Mouse (Mus musculus): ENCODE results near the gene Eogt. TPM values are rescaled to one million over a fixed set of nuclear protein-coding genes. Genes with fewer than 3 reads are reported as not detected.
A peak's percentile ranks its signal among the peaks of the same experiment; 100 is the strongest.

The Eogt gene
- 20.8 and 22.0 TPM in 2 replicates for polyA plus RNA-seq (2016; fragmentation: Nextera tagmentation; extraction: Ambion mirVana)

- under 1% methylated on average over 51 of the region's 56 CpGs for WGBS
- Histone ChIP-seq H3K36me3 (peaks cover 9% of the 10 kb centered on the region), H3K4me3 (peak within 1 kb of the TSS; percentile 82), H3K4me1 (peaks cover 52% of the 10 kb centered on the region), H3K27me3 (ENCODE audit: low read depth, poor library complexity, severe bottlenecking) (no peaks in the 10 kb centered on the region), H3K9me3 (replicated peaks) (no peaks in the 10 kb centered on the region), H3K27ac (peak within 1 kb of the TSS; percentile 95)
- DNase-seq (ENCODE audit: low spot score), result peak; percentile 81
Observed at GRCm38 (mm10) chr6:97148383-97149251, at the start of gene Eogt. TSS of gene Eogt (minus strand) at chr6:97149182.

DNA sequence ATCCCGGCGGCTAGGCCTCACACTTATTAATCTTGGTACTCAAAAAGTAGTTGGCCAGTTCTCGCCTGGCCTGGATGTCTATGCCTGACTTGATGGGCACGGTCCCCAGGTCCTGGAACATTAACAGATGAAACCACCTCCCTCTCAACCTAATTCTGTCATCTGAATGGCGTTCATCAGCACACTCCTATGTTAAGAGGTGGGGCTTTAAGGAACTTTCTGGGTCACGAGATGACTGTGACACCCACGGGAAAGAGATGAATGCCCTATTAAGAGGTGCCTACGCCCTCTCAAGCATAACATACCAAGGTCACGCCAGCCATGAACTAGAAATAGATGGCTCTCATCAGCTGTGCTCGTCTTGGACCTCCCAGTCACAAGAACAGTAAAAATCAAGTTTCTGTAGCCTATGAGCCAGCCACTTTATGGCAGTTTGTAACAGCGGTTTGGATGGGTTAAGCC is 30.4 kb upstream of the Eogt start:
- H3K27me3 ChIP-seq (ENCODE audit: low read depth, poor library complexity, severe bottlenecking), result no peaks in the 10 kb centered on the region
- H3K36me3 ChIP-seq, result peaks cover 44% of the 10 kb centered on the region
- DNase-seq (ENCODE audit: low spot score), result no peak
- peaks cover 18% of the 10 kb centered on the region for H3K4me1 ChIP-seq
- H3K27ac ChIP-seq, result peak overlapping the region; percentile 94
- 17% methylated on average over 11 of the region's 11 CpGs for WGBS
- peak overlapping the region; percentile 78 for H3K4me3 ChIP-seq
- H3K9me3 ChIP-seq (replicated peaks), result no peaks in the 10 kb centered on the region

DNA sequence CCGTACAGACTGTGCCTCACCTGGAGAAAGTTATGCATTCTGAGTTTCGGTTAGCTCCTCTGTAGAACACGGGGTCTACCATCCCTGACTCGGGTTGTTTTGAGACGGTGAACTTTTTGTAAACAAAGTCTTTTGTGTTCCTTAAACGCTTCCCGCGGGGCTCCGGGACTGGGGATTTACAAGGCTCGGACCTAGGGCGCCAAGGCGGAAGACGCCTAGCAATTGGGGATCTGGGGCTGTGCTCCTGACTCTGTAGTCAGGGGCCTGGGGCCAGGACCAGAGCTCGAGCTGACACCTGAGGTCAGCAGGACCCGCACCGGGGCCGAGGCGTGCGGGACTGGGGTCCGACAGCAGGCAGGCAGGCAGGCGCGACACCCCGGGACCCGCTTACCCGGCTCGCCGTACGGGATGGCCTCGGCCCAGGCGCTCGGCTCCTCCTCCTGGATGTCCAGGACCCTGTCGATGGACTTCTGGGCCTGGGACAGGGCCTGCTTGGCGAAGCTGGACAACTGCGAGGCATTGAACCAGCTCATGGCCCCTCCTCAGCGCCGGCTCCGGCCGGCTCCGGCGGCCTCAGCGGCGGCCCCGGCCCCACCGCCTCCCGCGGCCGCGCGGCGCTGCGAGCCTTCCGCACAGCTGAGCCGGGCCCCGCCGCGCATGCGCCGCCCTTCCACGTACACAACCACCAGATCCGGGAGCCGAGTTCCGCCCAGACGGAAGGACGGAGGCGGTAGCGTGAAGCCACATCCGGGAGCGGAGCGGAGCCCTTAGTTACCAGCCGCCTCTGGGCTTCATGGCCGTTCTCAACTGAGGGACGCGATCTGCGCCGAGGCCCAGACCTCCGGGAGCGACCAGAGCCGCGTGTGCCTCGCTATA is 29.7 kb upstream of the Eogt start, which contains the start of gene Tmf1:
Gene Tmf1 (minus strand): TSS at position 632 of the 876 bp plus-strand sequence.
- Histone ChIP-seq H3K4me3 (peak within 1 kb of the TSS; percentile 78), H3K27me3 (ENCODE audit: low read depth, poor library complexity, severe bottlenecking) (no peaks in the 10 kb centered on the region), H3K4me1 (peaks cover 18% of the 10 kb centered on the region), H3K9me3 (replicated peaks) (no peaks in the 10 kb centered on the region), H3K36me3 (peaks cover 44% of the 10 kb centered on the region), H3K27ac (peak within 1 kb of the TSS; percentile 94)
- WGBS, result under 1% methylated on average over 79 of the region's 80 CpGs
- DNase-seq (ENCODE audit: low spot score), result peak; percentile 97

- Histone ChIP-seq H3K27me3 (ENCODE audit: low read depth, poor library complexity, severe bottlenecking) (no peaks in the 10 kb centered on the region), H3K27ac (no peak overlapping the region), H3K9me3 (replicated peaks) (no peaks in the 10 kb centered on the region), H3K4me1 (peaks cover 18% of the 10 kb centered on the region), H3K4me3 (no peak overlapping the region), H3K36me3 (peaks cover 56% of the 10 kb centered on the region)
- DNase-seq (ENCODE audit: low spot score), result no peak
- 90% methylated on average over 11 of the region's 11 CpGs for WGBS
Observed at GRCm38 (mm10) chr6:97175716-97176115, 26.7 kb upstream of the Eogt start.

DNA sequence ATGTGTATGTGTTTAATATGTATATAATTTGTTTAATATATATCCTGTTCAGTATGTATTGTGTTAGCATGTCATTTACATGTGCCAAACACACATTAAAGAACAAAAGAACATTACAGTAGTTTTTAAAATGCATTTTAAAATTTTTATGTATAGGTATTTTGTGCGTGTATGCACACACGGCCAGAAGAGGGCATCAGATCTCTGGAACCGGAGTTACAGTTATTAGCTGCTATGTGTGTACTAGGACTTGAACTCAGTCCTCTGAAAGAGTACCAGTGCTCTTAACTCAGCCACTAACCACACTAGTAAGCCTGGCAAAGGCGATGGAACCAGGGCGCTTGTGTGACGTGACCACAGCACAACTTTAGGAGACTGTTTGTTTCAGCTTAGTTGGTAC is 1.2 kb upstream of the Eogt start:
- no peaks in the 10 kb centered on the region for H3K27me3 ChIP-seq (ENCODE audit: low read depth, poor library complexity, severe bottlenecking)
- 87% methylated on average over 6 of the region's 6 CpGs for WGBS
- H3K4me3 ChIP-seq, result no peak overlapping the region
- H3K36me3 ChIP-seq, result peaks cover 13% of the 10 kb centered on the region
- no peaks in the 10 kb centered on the region for H3K9me3 ChIP-seq (replicated peaks)
- no peak overlapping the region for H3K27ac ChIP-seq
- DNase-seq (ENCODE audit: low spot score), result no peak
- H3K4me1 ChIP-seq, result peaks cover 40% of the 10 kb centered on the region

DNA sequence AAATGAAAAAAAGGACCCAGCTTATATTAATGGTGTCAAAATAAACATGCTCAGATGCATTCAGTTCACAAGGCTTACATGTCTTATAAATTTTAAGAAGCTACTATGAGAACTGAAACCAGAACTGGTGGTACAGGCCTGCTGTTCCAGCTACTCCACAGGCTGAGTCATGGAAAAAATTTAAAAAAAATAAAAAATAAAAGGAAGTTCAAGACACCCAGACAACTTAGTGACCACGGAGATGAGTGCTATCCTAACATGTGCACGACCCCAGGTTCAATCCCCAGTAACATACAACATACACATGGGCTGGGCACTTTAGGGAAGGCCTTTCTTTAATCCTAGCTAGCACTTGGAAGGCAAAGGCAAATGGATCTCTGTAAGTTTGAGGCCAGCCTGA is 739 bp upstream of the Eogt start:
- DNase-seq (ENCODE audit: low spot score), result no peak
- H3K4me3 ChIP-seq, result no peak overlapping the region
- H3K36me3 ChIP-seq, result peaks cover 13% of the 10 kb centered on the region
- no peak overlapping the region for H3K27ac ChIP-seq
- H3K4me1 ChIP-seq, result peaks cover 44% of the 10 kb centered on the region
- WGBS, result 90% methylated on average over 2 of the region's 2 CpGs
- H3K27me3 ChIP-seq (ENCODE audit: low read depth, poor library complexity, severe bottlenecking), result no peaks in the 10 kb centered on the region
- no peaks in the 10 kb centered on the region for H3K9me3 ChIP-seq (replicated peaks)

DNA sequence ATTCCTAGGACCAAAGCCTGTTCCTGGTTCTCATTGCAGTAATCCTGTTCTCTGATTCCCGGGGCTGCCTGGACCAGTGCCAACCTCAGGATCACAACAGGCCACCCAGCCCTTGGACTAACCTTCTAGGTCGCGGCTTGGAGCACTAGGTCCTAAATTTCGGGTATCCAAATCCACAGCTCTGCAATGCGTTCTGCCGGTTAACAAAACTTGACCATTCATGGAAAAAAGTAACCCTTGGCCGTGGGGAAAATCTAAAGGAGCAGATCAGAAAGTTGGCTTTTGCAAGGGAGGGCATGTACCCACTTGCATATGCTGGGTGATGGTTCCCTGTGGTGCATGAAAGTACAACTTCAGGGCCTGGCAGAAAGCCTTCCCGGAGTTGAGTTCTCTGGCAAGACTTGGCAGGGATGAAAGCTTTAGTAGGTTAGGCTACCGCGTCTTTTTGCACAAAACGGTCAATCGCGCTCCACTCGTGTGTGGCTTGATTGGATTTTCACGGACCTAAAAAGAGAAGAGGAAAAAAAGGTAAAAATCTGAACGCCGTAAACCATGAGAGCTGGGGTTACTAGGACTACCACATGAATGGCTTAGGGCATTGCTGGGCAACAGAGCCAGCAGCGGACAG is 1.1 kb downstream of the Eogt start:
- peaks cover 11% of the 10 kb centered on the region; the same call in 1 of the 2 replicates for H3K36me3 ChIP-seq
- 20% methylated on average over 18 of the region's 18 CpGs for WGBS
- no peaks in the 10 kb centered on the region for H3K9me3 ChIP-seq (replicated peaks)
- peak overlapping the region; percentile 95 for H3K27ac ChIP-seq
- no peaks in the 10 kb centered on the region for H3K27me3 ChIP-seq (ENCODE audit: low read depth, poor library complexity, severe bottlenecking)
- H3K4me3 ChIP-seq, result peak overlapping the region; percentile 82
- H3K4me1 ChIP-seq, result peaks cover 52% of the 10 kb centered on the region
- DNase-seq (ENCODE audit: low spot score), result peak; percentile 50

DNA sequence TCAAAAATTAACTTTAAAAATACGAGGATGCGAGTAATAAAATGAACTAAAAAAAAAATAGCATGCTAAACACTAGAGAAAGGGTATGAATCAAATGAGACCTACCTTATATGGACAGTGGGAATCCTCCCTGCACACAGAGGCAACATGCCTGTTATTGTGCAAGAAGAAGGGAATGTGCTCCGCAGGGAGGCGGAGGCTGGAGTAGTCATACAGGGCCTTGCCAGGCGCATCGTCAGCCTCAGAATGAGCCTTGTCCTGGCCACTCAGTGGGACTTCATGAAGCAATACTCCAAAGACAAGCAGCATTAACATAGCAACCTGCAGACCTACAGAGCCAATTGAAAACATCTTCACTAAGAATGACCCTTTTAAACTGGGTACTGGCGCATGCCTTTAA is 3.8 kb downstream of the Eogt start:
- Histone ChIP-seq H3K36me3 (peaks cover 28% of the 10 kb centered on the region), H3K27ac (peak overlapping the region; percentile 61; the same call in 1 of the 2 replicates), H3K27me3 (ENCODE audit: low read depth, poor library complexity, severe bottlenecking) (no peaks in the 10 kb centered on the region), H3K4me3 (no peak overlapping the region; the same call in 1 of the 2 replicates), H3K9me3 (replicated peaks) (no peaks in the 10 kb centered on the region), H3K4me1 (peaks cover 52% of the 10 kb centered on the region)
- WGBS, result 86% methylated on average over 7 of the region's 7 CpGs
- DNase-seq (ENCODE audit: low spot score), result no peak

DNA sequence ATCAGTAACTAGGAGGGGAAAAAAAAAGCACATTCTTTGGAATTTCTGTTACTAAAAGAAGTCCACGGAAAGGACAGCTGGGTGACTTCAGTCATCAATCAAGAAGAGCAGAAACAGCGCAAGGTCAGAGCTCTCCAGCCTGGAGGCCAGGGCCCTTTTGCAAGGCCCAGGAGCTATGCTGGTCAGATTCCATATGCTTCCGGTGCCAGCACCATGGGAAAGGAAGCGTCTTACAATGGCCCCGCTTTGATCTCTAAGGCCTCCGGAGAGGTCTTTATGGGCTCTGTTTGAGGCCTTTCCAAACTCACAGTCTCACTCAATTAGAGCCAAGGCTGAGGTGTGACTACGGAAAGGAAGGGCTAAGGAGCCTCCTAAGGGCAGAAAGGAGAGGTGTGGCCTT is 4.6 kb downstream of the Eogt start:
- peak overlapping the region; percentile 68 for H3K27ac ChIP-seq
- H3K4me3 ChIP-seq, result no peak overlapping the region
- 19% methylated on average over 7 of the region's 7 CpGs for WGBS
- H3K4me1 ChIP-seq, result peaks cover 50% of the 10 kb centered on the region
- no peaks in the 10 kb centered on the region for H3K27me3 ChIP-seq (ENCODE audit: low read depth, poor library complexity, severe bottlenecking)
- no peaks in the 10 kb centered on the region for H3K9me3 ChIP-seq (replicated peaks)
- peaks cover 36% of the 10 kb centered on the region for H3K36me3 ChIP-seq
- peak; percentile 51 for DNase-seq (ENCODE audit: low spot score)

GRCm38 (mm10) chr6:97142611-97143010 is 6.4 kb downstream of the Eogt start:
- peaks cover 43% of the 10 kb centered on the region for H3K36me3 ChIP-seq
- H3K4me1 ChIP-seq, result peaks cover 32% of the 10 kb centered on the region
- no peak for DNase-seq (ENCODE audit: low spot score)
- no peak overlapping the region for H3K27ac ChIP-seq
- no peaks in the 10 kb centered on the region for H3K27me3 ChIP-seq (ENCODE audit: low read depth, poor library complexity, severe bottlenecking)
- WGBS, result 87% methylated on average over 8 of the region's 8 CpGs
- no peaks in the 10 kb centered on the region for H3K9me3 ChIP-seq (replicated peaks)
- no peak overlapping the region for H3K4me3 ChIP-seq

DNA sequence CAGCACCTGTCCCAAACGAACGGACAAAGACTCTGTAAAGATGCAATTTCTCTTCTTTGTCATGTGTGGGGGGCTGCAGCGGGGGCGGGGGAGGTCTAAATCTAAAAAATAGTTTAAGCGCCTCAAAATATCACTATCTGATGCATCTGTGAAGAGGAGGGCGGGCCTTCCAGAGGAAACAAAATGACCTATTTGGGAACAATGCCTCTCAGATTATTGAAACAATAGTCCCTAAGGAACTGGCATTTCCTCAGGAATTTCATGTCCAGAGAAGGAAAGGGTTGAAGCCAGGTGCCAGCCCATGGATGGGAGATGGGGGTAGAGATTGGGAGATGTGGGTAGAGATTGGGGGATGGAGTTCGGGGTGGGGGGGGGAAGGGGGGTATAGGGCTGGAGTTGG is 7.2 kb downstream of the Eogt start:
- Histone ChIP-seq H3K4me3 (no peak overlapping the region), H3K27me3 (ENCODE audit: low read depth, poor library complexity, severe bottlenecking) (no peaks in the 10 kb centered on the region), H3K4me1 (peaks cover 24% of the 10 kb centered on the region), H3K27ac (no peak overlapping the region), H3K36me3 (peaks cover 43% of the 10 kb centered on the region), H3K9me3 (replicated peaks) (no peaks in the 10 kb centered on the region)
- peak; percentile 12 for DNase-seq (ENCODE audit: low spot score)
- 89% methylated on average over 7 of the region's 7 CpGs for WGBS

DNA sequence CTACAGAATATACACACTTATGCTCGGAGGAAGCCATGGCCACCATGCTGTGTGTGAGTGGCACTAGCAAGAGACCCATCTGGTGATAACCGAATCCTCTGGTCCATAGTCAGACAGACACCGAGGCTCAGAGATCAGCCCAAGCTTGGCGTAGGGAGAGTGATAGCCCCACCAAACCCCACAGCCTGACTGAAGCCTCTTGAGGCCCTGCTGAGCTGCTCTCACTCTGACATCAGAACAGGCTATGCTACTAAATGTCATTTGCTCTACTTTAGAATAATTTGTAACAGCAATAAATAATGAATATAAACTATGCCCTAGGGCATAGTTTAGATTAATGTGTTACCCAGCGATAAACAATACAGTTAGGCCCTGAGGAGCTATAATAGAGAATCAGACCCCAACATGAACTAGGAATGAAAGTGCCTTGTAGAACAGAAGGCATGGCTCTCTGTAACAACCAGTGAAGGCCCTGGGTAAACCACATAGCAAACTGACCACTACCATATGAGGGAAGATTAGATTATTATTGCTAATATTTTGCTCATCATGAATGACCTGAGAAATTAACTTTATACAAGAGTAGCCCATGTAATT is 16.2 kb downstream of the Eogt start:
- WGBS, result 90% methylated on average over 5 of the region's 5 CpGs
- H3K27me3 ChIP-seq (ENCODE audit: low read depth, poor library complexity, severe bottlenecking), result no peaks in the 10 kb centered on the region

More for the DNA sequence above, 16.2 kb downstream of the Eogt start:
- Histone ChIP-seq H3K9me3 (replicated peaks) (no peaks in the 10 kb centered on the region), H3K4me3 (no peak overlapping the region), H3K27ac (no peak overlapping the region), H3K4me1 (no peaks in the 10 kb centered on the region), H3K36me3 (peaks cover 50% of the 10 kb centered on the region)
- peak; percentile 19 for DNase-seq (ENCODE audit: low spot score)

All from limb, embryonic 10.5 days (tissue).